Mouse (Mus musculus) T-helper 2 cell (primary cell): ENCODE results near the gene Arhgap19.
"Not testable (repeated sequence)": the region's sequence is repeated elsewhere in the genome, so short reads cannot be mapped to it uniquely, and the experiment has no call there.

Source experiments
- in situ Hi-C: fragments of 300-600 bp; cut with MboI, MseI; formaldehyde crosslinking; loops from one replicate; pipeline ENCODE4 v1.15.1; 2025; ENCODE audit warnings: high pct_unique_total_duplicates

Arhgap19 gene

DNA sequence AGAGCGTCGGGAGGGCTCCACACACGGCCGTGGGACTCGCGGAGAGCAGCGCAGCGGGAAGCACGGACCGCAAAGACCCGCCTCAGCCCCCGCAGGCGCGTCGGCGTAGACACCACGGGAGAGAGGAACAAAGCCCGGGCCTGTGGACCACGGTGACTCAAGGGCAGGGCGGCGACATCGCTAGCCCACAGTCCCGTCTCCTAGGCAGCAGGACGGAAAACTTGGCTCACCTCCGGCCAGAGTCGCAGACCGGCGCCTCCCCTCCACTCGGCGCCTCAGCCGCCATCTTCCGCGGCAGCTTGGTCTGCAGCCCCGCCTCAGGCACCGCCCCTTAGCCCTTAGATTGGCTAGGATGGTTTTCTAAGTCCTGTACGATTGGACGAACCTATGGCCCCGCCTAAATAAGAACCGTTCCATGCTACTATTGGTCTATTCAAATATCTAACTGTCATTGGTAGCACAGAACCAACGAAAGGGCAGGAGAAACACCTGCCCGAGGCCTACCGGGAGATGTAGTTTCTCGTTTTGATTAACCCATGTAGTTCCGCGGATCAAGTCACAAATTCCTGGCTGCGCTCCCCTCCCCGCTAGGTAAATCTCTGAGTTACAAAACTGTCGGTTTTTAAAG is at the start of gene Arhgap19:
Gene Arhgap19, minus strand, starts transcription at position 306 of the 628 bp plus-strand sequence.
- in situ Hi-C loops = no loop called here

GRCm38 (mm10) chr19:41850719-41851543 is 49.1 kb upstream of the Arhgap19 start:
- in situ Hi-C loops = no loop called here

GRCm38 (mm10) chr19:41850021-41850718 is 48.3 kb upstream of the Arhgap19 start:
- in situ Hi-C loops = no loop called here

DNA sequence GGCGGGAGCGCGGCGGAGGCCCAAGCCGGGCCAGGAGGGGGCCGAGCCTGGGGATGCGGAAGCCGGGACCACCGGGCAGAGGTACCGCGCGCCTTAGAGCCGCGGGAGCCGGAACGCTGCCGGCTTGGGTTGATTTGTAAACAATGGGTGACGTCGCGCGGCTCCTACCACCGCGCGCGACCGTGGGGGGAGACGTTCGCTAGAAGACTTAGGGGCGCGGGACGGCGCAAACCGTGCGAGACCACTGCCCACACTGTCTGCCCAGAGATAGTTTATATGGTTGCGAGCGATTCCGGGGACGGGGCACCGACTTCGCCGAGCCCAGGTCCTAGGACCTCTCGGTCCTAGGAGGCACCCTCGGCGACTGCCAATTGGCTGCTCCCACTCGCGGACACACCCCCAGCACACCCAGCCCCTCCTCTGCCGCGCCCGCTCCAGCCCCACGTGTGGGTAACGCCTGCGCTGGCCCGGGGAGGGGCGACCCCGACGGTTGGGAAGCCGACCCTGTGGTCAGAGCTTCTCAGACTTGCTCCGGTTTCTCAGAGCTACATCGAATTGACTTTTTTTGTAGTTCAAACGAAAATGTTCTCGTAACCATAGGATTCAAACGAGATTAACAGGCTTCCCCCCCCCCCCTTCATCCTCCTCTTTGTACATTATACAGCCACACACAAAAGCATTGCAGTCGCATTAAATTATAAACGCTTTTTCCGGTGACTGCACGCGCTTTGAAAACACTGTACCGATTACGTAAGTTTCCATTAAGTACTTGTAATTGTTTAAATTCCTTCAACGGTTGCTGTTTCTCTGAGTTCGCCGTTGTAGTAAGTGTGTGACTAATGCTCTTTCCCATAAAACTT is 46.4 kb upstream of the Arhgap19 start, which contains the start of gene Frat2:
Gene Frat2, minus strand, starts transcription at position 141 of the 860 bp plus-strand sequence.
- in situ Hi-C loops = no loop called here

GRCm38 (mm10) chr19:41847614-41847991 is 45.8 kb upstream of the Arhgap19 start:
- in situ Hi-C loops = not testable (repeated sequence)

DNA sequence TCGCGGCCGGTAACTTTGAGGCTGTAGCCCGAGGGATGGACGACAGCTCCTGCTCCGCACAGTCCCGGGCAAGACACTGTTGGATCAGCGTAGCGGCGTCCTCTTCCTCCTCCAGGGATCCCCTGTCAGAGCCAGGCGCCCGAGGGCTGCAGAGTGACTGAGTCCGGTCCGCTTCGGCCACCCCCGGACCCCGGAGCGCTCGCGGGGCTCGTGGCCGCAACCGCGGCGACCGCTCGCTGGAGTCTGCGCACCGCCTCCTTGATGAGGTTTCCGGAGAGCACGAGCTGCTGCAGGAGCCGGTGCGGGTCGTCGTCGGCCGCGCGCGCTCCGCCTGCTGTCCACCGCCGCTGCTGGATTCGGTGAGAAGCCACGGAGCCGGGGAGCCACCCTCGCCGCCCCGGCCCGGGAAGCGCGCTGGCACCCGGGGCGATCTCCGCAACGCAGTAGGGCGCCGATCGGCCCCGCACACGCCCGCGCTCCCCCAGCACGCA is 45.3 kb upstream of the Arhgap19 start:
- in situ Hi-C loops = no loop called here

DNA sequence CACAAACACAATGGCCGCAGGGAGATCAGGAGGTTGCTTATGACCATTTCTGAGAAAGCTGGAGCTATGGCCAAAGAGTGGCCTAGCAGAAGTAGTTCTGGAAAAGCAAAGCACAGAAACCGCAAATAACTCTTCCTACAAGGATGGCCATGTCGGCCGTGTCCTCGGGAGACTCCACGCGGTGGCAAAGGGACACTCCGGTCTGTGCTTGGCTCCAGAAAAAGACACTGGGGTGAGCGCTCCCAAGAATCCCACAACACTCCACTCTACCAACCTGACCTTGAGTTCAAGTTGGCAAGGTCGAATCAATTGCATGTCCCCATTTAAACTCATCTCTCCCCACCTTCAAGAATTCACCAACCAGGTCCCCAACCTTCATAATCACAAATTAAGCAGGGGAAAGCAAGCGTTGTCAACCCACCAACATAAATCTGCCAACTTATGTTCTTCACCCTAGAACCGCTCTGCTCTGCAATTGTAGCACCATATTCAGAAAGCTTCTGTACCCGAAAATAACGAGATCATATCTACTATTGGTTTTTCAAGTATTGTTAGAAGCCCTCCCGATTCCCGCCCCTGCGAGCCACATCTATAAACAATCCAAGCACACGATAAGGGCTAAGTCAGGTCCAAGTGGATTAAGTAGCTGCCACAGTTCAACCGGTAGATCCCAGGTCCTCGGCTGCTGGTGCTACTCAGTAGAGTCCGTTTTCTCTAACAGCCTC is 44.7 kb upstream of the Arhgap19 start:
- in situ Hi-C loops = no loop called here

DNA sequence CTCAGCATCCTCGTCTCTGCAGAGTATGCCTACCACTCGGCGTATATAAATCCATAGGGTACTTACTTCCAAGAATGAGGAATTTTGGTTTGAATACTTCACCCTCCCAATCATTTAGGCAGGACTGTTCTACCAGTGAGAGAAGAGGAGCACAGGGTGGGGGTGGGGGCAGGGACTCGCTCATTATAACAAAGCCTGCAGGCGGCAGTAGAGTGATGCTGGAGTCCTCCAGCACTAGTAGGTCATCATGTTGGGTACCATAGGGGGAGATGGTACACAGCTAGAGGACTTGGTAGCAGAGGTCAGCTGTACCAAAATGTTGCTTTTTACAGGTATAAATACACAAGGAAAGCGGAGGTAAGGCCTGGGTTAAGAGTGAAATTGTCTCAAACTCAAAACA is 42.5 kb upstream of the Arhgap19 start:
- in situ Hi-C loops = no loop called here

- in situ Hi-C loops = no loop called here
Observed at GRCm38 (mm10) chr19:41842706-41843105, 40.9 kb upstream of the Arhgap19 start.

DNA sequence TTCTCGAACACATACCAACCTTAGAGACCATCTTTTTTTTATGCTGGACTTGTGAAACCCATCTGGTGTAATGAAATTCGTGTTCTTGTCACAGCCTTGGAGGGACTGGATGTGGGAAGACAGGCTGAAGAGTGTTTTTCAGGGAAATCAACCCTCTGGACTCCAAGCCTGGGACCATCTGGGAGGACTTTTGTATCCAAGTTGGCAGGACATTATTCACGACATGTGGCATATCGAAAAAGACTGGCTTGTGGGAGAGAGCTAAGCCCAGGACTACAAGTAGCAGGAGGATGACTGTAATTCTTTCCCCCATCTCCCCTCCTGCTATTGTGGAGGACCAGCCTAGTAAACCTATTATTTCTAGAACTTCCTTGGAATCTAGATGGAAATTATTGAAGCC is 40.3 kb upstream of the Arhgap19 start:
- in situ Hi-C loops = no loop called here

DNA sequence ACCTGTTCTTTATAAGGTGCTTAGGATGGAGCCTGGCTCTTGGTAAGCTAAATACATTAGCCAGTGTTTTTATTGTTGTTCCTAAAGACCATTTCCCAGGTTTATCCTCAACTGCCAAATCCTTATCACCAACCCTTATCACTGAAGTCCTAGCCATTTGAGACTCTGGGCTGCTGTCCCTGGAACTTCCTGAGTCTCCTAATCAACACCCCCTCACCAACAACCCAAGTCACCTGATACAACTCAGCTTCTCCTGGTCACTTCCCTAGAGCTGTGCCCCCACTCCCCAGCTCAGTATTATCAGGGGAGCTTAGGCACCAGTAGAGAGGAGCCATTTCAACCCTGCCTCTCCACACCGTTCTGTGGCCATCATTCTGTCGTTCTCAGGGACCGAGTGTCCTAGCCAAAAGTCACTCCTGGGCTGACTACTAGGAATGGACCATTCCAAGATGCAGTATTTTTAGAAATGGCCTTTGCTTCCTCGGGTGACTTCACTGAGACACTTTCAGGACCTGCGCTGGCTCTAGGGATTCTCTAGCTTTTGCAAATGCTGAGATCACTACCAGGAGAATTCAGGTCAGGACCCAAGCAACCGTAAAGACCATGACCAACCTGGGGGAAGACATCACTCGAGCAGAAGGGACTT is 39.4 kb upstream of the Arhgap19 start:
- in situ Hi-C loops = no loop called here

DNA sequence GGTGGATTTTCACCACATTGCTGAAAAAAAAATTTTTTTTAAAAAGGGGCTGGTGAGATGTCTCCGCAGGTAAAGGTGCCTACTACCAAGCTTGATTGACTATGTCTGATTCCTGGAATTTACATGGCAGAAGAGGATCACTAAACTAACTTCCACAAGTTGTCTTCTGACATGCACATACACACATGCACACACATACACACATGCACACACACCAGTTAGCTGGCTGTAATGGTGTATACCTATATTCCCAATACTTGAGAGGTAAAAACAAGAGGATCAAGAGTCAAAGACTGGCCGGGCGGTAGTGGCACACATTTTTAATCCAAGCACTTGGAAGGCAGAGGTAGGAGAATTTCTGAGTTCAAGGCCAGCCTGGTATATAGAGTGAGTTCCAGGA is 37.8 kb upstream of the Arhgap19 start:
- in situ Hi-C loops = no loop called here

DNA sequence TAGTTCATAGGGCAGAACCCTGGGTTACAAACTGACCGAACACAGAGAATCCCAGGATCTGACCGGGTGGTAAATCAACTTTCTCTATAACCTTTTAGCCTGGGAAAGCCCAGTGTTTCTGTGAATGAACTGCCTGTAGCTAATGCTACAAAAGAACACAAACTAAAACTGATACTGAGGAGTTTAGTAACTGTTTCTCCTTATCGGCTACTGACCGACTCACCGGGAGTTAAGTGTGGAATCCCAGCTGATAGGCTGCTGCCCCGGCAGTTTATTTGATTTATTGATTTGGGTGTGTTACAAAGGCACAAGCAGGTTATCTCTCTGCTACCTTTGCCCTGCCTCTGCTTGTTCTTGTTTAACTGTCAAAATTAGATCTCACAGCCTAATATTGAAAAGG is 37.0 kb upstream of the Arhgap19 start:
- in situ Hi-C loops = no loop called here

- in situ Hi-C loops = no loop called here
Observed at GRCm38 (mm10) chr19:41837917-41838261, 36.0 kb upstream of the Arhgap19 start.

DNA sequence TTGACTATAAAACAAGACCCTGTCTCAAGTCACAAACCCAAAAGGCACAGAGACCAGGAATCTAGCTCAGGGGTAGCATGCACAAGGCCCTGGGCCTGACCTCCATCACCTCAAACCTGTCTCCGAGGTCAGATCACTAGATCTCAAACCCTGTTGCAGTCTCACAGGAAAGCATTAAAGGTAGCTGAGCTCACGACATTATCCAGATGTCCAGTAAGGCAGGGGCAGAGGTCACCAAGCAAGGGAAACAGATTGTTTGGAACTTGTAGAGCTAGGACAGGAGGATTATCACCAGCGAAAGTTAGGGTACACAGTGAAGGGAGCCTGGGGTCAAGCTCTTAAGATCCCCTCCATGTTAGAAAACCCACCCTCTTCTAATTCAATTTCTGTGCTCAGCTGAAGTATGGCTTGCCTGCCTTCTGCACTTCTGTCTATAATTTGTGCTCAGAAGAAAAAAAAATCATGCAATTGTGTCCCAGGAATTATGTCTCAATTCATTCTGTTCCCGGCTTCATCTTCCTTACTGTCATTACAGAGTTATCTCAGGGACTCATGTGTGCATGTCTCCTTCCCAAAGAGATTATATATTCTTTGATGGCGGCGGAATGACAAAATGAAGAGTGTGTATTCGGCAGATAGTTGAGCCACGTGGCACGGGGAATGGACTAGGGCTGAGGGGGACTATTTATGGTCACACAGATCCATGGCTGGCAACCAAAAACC is 35.5 kb upstream of the Arhgap19 start:
- in situ Hi-C loops = no loop called here

DNA sequence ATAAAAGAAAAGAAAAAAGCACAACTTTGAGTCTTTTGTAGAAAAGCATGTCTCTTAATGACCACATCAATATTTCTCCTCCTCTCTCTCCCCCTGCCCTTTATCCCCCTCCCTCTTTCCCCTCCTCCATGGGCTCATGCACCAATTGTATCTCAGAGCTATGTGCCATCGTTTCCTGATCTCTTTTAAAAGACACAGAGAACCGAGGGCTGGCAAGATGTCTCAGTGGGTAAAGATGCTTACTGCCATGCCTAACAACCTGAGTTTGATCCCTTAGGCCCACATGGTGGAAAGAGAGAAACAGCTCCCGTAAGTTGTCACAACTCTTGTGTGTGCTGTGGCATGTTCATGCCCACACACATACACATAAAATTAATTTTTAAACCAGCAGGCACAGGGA is 34.9 kb upstream of the Arhgap19 start:
- in situ Hi-C loops = no loop called here

GRCm38 (mm10) chr19:41835816-41836215 is 34.0 kb upstream of the Arhgap19 start:
- in situ Hi-C loops = no loop called here

DNA sequence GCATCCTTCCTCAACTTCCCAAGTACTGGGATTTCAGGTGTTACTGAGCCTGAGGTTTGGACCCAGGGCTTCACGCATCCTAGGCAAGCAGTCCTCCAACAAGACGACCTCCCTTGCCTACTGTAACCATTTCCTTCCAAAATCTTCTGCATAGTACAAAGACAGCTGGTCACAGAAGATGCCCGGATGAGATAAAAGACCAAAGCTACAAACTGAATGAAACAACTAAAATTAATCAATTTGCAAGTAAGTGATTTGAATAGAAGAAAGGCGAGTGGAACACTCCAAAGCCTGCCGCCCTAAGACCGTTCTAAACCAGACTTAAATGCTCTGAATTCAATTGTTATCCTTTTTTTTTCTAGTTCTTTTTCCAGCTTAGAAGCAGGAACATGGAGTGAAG is 33.6 kb upstream of the Arhgap19 start:
- in situ Hi-C loops = no loop called here

- in situ Hi-C loops = no loop called here
Observed at GRCm38 (mm10) chr19:41832501-41833201, 30.8 kb upstream of the Arhgap19 start.
